Mouse (Mus musculus): Measurements from ENCODE around the gene Rpl7l1. TPM values are rescaled to one million over a fixed set of nuclear protein-coding genes. Genes with fewer than 3 reads are reported as not detected.
"Not testable (repeated sequence)": the region's sequence is repeated elsewhere in the genome, so short reads cannot be mapped to it uniquely, and the experiment has no call there.

The Rpl7l1 gene
- polyA plus RNA-seq, 2 experiments from 2014 or later, result 144 to 146 TPM

DNA sequence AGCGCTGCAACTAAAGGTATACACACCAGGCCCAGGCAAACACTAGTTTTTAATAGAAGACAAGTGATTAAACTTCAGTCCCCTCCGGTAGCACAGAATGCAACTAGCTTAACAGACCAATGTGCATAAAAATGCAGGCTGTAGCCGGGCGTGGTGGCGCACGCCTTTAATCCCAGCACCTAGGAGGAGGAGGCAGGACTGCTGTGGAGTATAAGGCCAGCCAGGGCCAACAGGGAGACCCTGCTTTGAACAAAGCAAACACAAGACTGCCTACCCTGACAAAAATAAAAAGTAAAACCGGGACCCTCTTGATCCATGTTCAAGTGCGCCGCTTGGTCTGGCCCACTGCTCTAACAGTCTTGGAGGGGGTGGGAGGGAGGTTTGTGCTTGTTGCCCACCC lies 7.4 kb downstream of the Rpl7l1 start:
- ATAC-seq, result no peak

DNA sequence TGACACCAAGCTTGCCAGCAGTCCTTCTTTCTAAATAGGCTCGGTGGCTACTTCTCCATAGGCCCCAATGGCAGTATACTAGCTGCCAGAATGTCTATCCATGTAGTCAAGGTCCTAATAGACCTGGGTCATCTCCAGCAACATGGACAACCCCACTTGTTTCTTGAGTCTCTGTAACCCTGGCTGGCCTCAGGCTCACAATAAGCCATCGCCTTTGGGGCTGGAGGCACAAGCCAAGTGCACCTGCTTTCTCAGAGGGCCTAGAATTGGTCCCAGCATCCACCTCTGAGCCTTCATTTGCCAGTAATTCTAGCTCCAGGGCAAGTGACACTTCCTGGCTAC lies 8.4 kb downstream of the Rpl7l1 start:
- no peak for ATAC-seq

DNA sequence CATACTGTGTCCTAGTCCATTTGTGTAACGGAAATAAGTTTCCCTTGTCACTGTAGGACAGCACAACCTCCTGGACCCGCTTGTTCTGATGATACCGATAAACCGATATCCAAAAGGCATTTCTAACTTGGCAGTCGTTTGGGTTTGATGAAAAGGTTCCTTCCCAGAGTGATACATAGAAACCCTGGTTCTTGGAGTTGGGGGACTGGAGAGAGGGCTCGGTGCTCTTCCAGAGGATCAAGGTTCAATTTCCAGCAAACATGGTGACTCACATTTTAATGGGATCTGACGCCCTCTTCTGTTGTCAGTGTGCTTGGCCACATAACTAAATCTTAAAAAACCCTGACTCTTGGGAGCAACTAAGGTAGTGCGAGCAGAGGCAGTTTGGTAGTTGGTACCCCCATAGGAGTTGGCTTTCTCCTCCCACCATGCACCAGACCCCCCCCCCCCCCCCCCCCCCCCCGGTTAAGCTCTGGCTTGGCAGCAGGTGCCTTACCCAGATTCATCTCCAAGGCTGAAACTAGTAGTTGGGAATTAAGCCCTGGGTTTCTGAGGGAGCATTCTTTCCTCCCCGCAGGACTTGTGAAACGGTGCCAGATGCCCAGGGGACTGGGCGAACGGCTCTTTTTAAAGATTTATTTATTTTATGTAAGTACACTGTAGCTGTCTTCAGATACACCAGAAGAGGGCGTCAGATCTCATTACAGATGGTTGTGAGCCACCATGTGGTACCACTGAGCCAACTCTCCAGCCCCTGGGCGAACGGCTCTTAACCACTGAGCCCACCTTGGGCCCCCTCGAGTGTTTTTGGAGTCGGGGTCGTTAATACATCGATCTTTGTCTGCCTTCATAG lies 9.0 kb downstream of the Rpl7l1 start:
- peak; percentile 12 for ATAC-seq

DNA sequence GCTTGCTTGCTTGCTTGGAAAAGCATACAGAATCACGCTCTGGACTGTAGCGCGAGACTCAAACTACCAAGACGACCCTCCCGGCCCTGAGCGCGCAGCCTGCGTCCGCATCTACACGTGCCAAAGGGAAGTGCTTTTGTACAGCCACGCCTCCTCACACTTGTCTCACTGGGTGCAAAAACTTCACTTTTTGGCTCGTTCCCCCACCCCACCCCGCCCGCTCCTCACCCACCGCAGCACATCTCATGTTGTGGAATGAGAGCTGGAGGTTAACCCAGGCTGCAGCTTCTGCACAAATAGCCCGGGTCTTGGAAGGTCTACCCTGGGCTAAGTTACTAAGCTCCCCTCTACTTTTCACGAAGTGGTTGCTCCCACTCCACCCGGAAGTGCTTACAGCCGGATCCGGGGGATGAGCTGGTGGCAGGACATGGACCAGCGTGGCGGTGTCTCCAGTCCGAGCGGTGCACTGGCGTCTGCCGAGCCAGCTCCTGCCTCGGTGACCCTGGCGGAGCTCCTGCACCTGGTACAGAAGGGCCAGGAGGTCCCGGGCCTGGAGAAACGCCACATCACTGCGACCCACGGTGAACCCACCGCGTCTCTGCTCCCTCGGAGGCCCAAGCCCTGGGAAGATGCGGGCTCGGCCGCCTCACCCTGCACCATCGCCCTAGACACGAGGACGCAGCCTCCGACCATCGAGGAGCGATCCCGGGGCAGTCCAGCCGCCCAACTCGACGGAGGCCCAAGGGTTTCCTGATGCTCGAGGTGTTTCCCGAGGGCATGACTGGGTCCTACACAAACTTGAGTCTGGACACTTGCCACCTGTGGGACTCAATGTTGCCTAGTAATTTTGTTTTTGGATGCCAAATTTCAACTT lies 9.8 kb downstream of the Rpl7l1 start, which contains the start of gene 2310039H08Rik:
TSS of gene 2310039H08Rik (plus strand) at position 232 of the 874 bp plus-strand sequence.
- peak; percentile 80 for ATAC-seq

DNA sequence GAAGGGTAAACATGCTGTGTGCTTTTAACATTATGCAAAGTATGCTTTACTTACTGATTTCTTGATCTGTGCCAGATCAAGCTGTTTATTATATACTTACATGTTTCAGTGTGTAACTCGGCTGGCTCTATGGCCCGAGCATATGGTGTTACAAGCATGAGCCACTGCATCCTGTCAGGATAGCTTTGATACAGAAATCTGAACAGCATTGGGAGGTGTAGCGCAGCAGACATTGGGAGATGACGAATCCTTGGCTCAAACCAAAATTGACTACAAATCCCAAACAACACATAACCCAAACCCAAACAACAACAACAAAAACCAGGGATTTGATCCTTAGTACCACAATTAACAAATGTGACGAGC lies 10.5 kb downstream of the Rpl7l1 start:
- ATAC-seq, result peak; percentile 15

DNA sequence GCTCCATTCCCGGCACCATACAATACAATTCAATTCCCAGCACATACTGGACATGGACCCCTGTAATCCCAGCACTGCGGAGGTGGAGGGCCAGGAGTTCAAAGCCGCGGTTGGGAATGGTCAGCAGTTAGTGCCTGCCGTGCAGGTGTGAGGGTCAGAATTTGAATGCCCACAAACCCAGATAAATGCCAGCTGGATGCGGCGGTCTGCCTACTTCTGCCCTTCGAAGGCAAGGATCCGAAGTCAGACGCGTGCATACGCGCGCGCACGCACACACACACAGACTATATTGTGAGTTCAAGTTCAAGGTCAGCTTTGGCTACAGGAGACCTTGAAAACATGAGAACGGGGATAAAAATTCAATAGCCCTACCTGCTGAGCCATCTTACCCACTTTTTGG lies 10.9 kb downstream of the Rpl7l1 start:
- no peak for ATAC-seq

DNA sequence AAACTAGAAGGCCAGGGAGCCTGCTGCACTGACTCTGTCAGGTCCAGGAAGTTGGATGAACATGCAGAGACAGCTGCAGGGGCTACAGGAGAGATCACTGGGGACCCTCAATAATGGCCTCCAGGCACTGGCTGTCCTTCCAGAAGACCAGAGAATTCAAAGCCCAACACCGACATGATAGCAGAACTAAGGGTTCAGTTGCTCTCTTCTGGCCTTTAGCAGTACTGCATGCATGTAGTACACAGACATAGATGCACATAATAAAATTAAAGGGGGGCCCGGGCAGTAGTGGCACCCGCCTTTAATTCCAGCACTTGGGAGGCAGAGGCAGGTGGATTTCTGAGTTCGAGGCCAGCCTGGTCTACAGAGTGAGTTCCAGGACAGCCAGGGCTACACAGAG lies 11.4 kb downstream of the Rpl7l1 start:
- ATAC-seq, result no peak

DNA sequence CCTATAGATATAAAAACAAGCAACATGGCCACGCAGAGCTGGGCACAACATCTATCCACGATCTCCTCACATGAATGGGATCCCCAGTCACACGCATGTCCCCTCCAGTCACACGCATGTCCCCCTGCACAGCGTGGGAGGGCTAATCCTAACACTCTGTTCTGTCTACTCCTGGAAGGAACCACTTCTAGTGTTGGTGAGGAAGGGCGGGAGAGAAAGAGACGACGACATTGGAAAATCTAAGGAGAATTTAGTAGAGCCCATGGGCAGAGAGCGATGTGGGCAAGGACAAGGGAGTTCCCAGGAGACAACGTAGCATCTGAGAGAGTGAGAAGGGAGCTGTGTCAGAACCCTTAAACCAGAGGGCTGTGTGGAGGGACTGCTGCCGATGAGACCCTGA lies 11.9 kb downstream of the Rpl7l1 start:
- ATAC-seq, result no peak

DNA sequence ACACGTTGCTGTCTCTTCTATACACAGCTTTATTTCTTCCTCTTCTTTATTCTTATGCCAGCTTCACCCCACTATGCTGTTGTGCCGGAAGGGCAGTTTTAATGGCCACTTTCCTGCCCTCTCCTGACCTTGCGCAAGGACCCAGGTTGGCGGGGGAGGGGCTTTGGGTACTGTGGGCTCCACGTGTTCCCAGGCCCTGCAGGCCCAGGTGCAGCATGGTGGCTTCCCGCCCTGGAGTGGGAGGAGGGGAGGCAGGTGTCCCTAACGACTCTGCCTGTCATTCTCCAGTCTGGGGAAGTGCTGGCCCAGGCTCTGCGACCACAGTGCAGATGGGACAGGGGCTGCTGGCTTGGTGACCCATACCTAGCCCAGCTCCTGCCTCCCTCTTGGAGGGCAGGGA lies 14.6 kb downstream of the Rpl7l1 start:
- ATAC-seq, result no peak

DNA sequence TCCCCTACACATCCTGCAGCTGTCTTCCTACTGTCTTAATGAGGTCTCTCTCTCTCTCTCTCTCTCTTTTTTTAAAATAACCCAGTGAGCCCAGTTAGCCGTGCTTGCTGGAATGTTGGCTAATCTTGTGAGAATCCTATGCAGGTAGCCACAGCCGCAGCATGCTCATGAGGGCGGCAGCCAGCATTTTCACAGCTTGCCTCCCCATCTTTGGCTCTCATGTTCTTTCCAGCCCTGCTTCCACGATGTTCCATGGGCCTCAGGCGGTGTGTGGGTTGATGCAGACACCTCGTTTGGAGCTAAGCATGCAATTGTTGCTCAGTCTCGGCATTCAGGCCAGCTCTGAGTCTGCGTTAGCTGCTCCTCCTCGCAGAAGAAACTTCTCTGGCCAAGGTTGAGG lies 17.6 kb downstream of the Rpl7l1 start:
- not testable (repeated sequence) for ATAC-seq

DNA sequence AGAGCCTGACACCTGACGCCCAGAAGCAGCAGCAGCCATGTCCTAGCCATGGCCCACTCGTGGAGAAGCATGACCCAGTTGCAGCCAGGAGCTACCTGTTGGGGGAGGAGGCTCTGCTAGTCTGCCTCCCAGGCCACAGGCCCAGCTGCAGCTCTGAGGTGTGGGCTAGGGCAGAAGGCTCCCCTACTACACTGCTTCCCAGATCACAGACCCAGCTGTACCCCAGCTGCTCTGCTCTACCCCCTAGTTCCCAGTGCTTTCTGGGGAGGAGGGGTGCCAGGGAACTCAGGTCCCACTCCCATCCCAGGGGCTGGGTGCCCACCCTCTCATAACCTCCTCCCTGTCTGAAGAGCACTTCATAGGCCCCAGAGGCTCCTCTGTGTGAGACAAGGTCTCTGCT lies 18.9 kb downstream of the Rpl7l1 start, which contains the start of gene Ptcra:
TSS of gene Ptcra (minus strand) at position 169 of the 400 bp plus-strand sequence.
- no peak for ATAC-seq

DNA sequence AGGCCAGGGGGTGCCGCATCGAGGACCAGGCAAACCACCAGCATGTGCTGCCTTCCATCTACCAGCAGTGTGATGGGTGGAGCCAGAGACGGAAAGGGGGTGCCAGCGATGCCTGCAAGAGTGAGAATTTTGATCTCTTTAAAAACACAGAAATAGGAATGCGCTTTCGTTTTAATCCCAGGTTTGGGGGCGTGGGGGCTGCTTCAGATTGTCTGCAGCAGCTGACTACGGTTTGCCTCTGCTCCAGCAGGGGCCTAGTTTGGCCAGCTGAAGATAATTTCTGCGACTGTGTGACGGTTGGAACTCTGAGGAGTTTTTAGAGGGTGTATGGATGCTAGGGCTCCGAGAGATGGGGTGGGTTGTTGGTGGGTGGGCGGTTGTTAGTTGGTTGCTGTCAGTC lies 23.7 kb downstream of the Rpl7l1 start:
- no peak for ATAC-seq

DNA sequence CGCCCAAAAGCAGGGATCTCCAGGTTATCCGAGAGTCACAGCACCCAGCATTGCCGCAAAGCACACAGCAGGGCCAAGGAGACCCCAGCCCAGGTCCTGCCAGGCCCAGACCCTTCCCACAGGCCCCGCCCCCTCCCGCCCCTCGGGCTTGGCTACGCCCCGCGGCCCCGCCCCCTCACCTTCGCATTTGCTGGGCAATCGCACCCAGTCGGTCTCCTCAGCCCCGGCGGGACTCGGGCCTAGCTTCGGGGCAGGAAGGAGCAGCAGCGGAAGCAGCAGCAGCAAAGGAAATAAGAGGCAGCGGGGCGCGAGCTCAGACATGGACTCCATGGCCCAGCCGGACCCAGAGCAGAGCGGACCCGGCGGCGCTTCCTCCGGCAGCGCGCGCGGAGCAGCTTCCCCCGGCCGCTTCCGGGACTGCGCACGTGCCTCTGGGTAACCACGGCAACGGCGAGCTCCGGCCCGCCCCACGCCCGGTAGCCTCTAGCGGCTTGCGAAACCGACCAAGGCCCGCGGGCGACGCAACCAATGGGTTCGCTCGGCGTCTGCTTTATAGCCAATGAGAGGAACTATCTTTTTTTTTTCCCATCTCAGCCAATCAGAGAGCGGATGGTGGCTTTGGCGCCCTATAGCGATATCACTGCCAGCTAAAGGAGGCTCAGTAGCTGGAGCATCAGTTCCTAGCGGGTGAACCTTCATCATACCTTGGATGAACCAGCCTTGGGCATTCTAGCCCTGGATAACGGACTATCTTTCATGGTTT lies 30.5 kb downstream of the Rpl7l1 start, which contains the start of gene Cnpy3:
TSS of gene Cnpy3 (minus strand) at position 421 of the 763 bp plus-strand sequence.
- ATAC-seq, result peak; percentile 95

DNA sequence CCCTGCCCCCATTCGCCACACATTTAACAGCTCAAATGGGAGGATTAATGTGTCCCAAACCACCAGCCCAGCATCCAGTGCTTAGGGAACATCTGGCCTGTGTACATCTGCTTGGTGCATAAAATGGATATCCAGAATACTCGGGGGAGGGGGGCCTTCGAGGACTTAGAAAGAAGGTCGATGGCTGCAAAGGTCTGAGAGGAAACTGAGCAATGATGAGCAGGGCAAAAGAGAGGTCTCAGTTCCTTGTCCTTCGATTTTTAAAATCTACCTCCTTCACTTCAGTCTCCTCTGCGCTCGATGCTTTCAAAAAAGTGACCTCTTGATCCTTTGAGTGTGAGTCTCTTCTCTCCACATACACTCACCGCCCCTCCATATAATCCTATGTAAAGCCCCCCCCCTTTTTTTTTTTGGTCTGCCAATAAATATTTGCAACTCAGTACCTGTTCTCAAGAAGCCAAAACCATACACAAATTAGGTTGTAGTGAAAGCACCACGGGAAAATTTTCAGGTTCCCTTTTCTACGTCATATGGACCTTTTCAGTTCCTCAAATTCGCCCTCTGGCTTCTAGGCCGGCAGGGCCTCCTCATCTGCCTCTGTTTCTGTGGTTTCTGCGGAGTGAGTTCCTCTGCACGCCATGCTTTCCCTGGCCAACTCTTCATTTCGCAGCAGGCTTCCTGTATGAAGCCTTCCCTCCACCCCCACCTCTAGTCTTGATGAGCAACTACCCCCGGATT lies 31.2 kb downstream of the Rpl7l1 start:
- ATAC-seq, result peak; percentile 15

DNA sequence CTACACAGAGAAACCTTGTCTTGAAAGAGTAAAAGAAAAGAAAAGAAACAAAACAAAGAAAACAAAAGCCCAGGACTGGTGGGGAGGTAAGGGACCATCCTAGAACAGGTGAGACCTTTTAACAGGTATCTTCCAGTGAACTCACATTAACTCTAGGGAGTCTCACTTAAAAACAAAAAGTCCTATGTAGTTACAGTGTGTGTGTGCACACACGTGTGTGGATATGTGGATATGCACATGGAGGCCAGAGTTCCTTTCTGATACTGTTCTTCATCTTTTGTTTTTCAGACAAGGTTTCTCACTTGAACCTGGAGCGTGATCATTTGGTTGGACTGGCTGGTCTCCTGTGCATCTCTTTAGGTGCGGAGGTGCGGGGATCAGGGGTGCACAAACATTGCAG lies 31.9 kb downstream of the Rpl7l1 start:
- no peak for ATAC-seq

DNA sequence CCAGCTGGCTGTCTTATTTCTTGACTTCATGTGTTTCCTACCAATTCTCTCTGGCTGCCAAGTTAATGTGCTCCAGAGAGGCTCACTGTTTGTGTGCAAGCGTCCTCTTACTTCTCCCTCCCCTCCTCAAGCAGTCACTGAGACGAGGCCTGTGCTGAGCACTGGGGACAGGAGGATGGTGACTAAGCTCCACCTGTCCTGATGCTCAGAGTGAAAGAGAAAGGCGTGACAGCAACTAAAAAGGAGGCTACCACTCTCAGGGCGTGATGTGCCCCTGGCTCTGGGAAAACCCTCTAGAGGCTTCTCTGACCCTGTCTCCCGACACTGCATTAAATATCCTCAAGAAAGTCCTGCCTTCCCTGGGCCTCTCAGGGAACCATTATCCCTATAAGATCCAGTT lies 33.2 kb downstream of the Rpl7l1 start:
- ATAC-seq, result no peak

DNA sequence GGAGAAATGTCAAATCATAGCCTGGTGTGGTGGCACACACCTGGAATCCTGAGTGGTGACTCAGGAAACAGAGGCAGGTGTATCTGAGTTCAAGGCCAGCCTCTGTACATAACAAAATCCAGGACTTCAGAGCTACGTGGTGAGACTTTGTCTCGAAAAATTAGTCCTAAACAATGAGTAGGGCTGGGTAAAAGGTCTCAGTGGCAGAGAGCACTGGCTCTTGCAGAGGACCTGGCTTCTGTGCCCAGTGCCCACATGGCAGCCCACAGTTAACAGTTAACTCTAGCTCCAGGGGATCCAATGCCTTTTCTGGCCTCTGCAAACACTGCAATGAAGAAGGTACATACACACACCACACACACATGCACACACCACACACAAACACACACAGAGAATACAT lies 34.7 kb downstream of the Rpl7l1 start:
- no peak for ATAC-seq

DNA sequence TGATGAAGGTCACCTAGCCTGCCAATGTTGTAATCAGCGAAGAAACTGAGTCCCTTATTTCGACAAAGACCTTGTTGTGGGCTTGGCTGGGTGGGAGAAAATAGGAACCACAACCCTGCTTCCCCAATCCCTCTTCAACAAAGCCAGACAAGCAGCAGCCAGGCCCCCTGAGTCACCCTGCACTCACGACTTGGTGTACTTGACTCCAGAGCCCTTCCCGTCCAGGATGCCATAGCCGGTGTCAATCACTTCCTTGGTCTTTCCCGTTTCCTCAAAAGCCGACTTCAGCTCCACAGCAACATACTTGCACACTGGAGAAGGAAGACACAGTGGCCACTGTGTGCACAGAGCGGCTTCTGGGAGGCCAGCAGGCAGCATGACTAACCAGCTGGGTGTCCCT lies 35.2 kb downstream of the Rpl7l1 start:
- no peak for ATAC-seq

DNA sequence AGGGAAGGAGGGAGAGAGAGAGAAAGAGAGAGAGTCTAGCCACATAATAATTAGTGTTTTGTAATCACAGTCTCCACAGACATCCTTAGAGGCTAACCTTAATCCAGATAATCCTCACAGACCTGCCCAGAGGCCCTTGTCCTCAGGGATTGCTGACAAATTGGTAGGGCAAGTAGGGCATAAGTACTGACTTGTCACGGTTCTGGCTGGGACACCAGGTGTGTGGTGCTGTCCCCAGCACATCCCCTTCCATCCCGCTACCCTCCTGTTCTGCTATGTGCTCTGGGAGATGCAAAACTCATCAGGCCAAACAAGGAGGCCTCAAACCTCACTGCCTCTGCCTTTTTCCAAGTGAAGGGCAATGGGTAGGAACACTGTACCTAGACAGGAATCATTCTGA lies 37.0 kb downstream of the Rpl7l1 start:
- ATAC-seq, result no peak

DNA sequence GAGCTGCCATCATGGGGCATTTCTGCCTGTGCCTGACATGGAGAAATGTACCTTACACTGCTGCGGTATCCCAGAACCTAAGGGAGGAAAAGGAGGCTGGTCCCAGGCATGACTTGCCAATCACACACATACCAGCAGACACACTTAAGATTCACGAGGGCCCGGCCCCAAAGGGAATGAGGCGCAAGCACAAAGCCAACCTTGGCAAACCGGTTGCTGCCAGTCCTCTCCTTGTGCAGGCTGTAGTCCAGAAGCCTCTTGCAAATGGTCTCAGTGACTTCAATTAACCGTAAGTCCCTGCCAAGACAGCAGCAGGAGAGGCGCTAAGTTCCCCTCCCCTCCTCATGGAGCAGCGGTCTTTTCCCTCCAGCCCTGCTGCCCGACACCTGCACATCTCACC lies 39.5 kb downstream of the Rpl7l1 start:
- no peak for ATAC-seq

DNA sequence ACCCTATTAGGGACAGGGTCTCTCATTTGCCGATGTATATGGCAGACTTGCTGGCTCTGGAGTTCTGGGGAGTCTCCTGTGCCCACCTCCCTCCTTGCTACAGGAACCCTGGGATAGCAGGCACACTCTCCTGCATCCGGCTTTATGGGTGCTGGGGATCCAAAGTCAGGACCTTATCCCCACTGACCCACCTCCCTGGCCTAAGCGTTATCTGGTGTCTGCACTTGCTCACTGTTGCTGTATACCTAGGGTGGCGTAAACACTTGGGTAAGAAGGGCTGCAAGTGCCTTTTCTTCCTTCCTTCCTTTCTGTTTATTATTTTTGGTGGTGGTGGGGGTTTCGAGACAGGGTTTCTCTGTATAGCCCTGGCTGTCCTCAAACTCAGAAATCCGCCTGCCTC lies 41.2 kb downstream of the Rpl7l1 start:
- ATAC-seq, result no peak

DNA sequence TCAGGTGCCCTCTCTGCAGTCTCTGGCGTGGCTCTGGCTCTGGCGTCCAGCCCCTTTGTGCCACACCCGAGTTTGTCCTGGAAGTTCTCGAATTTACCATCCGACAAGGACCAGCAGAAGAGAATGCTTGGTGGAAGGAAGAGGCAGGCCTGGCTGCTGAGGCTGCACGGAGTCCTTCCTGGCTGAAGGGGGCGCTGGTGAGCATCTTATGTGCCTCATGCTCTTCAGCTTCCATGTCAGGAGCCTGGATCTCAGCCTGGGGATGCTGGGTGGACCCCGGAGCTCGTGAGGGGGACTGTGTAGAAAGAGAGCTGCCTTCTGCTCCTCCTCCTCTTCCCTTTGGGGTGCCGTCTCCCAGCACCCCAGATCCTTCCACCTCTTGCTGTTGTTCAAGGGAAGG lies 46.3 kb downstream of the Rpl7l1 start:
- no peak for ATAC-seq
